Comparison of ENCODE assay signal across 8 mouse cellular contexts in the genomic region with DNA sequence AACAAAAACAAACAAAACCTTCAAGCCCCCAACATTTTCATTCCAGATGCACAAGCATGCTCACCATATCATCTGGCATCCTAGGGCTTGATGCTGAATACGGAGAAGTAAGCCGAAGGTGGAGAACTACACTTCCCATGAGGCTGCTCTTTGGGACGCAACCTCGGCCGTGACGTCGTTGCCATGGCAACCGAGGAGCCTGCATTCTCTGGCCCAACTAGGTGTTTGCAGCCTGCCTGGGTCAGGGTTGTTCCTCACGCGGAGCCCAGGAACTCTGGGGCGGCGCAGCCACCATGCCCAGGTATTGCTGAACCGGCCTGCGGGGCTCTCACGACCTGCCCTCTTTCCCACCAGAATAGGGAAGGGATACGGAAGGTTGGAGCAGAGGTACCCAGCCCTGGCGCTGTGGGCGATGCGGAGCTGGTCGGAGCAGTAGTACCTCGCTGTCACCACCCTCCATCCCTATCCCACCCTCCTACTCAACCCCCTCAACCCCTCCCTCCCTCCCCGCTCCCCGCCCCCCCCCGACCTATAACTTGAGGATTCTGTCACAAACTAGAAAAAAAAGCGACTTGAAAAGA. TPM values are rescaled to one million over a fixed set of nuclear protein-coding genes. Genes with fewer than 3 reads are reported as not detected.
DNase-seq lines count a peak whose midpoint lies in the region; ATAC-seq and TF ChIP-seq lines count a peak whose summit lies in the region.

A gene (plus strand): TSS at position 221 of the 581 bp plus-strand sequence.

- peak within 1 kb of the TSS; percentile 68 for H3K9ac ChIP-seq in heart, embryonic 12.5 days
- H3K9ac ChIP-seq in kidney, embryonic 16.5 days (replicated peaks; ENCODE audit: low read length), result peak within 1 kb of the TSS; percentile 75

- H3K27ac ChIP-seq in brown adipose tissue, adult 24 weeks (replicated peaks; ENCODE audit: low read depth, low read length), result no peak within 1 kb of the TSS
- H3K27ac ChIP-seq in heart, embryonic 12.5 days (ENCODE audit: poor library complexity, severe bottlenecking), result no peak within 1 kb of the TSS
- peak within 1 kb of the TSS; percentile 80 for H3K27ac ChIP-seq in kidney, embryonic 16.5 days (ENCODE audit: low read length)

- H3K4me1 ChIP-seq in brown adipose tissue, adult 24 weeks (ENCODE audit: control insufficient read depth, insufficient read depth, insufficient read length, low read length), result no peaks in the 10 kb centered on the region
- H3K4me1 ChIP-seq in heart, embryonic 12.5 days (replicated peaks), result peaks cover 4% of the 10 kb centered on the region
- peaks cover 10% of the 10 kb centered on the region for H3K4me1 ChIP-seq in kidney, embryonic 16.5 days (ENCODE audit: insufficient read depth, low read length)

- no peaks in the 10 kb centered on the region for H3K79me3 ChIP-seq in C2C12 (ENCODE audit: low read depth)

- no peaks in the 10 kb centered on the region for H3K79me2 ChIP-seq in C2C12 (ENCODE audit: control insufficient read depth, insufficient read depth)

- peak within 1 kb of the TSS; percentile 25 for H3K4me3 ChIP-seq in C2C12 (ENCODE audit: insufficient read depth, poor library complexity, severe bottlenecking)
- H3K4me3 ChIP-seq in brown adipose tissue, adult 24 weeks (ENCODE audit: insufficient read depth, low read depth, low read length), result peak within 1 kb of the TSS; percentile 63
- H3K4me3 ChIP-seq in heart, embryonic 12.5 days, result peak within 1 kb of the TSS; percentile 64
- H3K4me3 ChIP-seq in kidney, embryonic 16.5 days (ENCODE audit: low read length), result peak within 1 kb of the TSS; percentile 69

- H3K36me3 ChIP-seq in C2C12 (ENCODE audit: control insufficient read depth, insufficient read depth), result peaks cover under 1% of the 10 kb centered on the region
- H3K36me3 ChIP-seq in heart, embryonic 12.5 days, result no peaks in the 10 kb centered on the region
- no peaks in the 10 kb centered on the region for H3K36me3 ChIP-seq in kidney, embryonic 16.5 days (ENCODE audit: insufficient read depth, low read length)

- peak; percentile 84 for DNase-seq in liver
- peak; percentile 40 to 63 for DNase-seq in monocyte, adult 2 months (ENCODE audit: low read depth in 1 of 2, low spot score in 2 of 2)
- DNase-seq in spleen, postnatal 14 days (ENCODE audit: low spot score in 2 of 2), result peak; percentile 40 to 62

- no peaks in the 10 kb centered on the region for H3K9me3 ChIP-seq in heart, embryonic 12.5 days (replicated peaks)
- no peaks in the 10 kb centered on the region; the same call in 1 of the 2 replicates for H3K9me3 ChIP-seq in kidney, embryonic 16.5 days (ENCODE audit: low read length)

- no peaks in the 10 kb centered on the region for H3K27me3 ChIP-seq in C2C12 (ENCODE audit: control insufficient read depth, insufficient read depth, insufficient read length)
- no peaks in the 10 kb centered on the region for H3K27me3 ChIP-seq in heart, embryonic 12.5 days (replicated peaks)
- H3K27me3 ChIP-seq in kidney, embryonic 16.5 days (ENCODE audit: insufficient read depth, low read length), result no peaks in the 10 kb centered on the region

- 0 out of 2 replicates have a peak, but pooled peaks have one; percentile 49 for ATAC-seq in erythroid progenitor cell, adult 5-6 weeks (replicated peaks; ENCODE audit: low FRiP score, poor library complexity, severe bottlenecking)
- ATAC-seq in heart, embryonic 12.5 days (ENCODE audit: insufficient number of reproducible peaks, low FRiP score), result peak; percentile 92
- peak; percentile 97 for ATAC-seq in kidney, embryonic 16.5 days (ENCODE audit: low FRiP score, low TSS enrichment)

- no peak for TF ChIP-seq CTCF in C2C12 (IDR thresholded peaks at IDR 0.05; ENCODE audit: control insufficient read depth, insufficient read depth, insufficient read length)

- under 1% methylated on average over 25 of the region's 25 CpGs for WGBS in heart, embryonic 12.5 days
- WGBS in kidney, embryonic 16.5 days, result 1% methylated on average over 24 of the region's 25 CpGs

- no peak within 1 kb of the TSS for H3ac ChIP-seq in C2C12 (ENCODE audit: control insufficient read depth, insufficient read length, low read depth)

- peak within 1 kb of the TSS; percentile 78 for H3K4me2 ChIP-seq in heart, embryonic 12.5 days
- H3K4me2 ChIP-seq in kidney, embryonic 16.5 days (replicated peaks; ENCODE audit: low read depth, low read length), result peak within 1 kb of the TSS; percentile 77

TF ChIP-seq in C2C12, 6 proteins besides CTCF, POLR2A, EP300 and RAD21:
- TF ChIP-seq USF1 (IDR thresholded peaks at IDR 0.05; ENCODE audit: low read depth) (no peak), FOSL1 (IDR thresholded peaks at IDR 0.05; ENCODE audit: insufficient read depth, low read length, poor library complexity, severe bottlenecking) (no peak), MYOD1 (IDR thresholded peaks at IDR 0.05; ENCODE audit: control insufficient read depth, insufficient read length, low read depth) (no peak), MAX (IDR thresholded peaks at IDR 0.05) (no peak)

RNA-seq across cellular contexts. Expression of the gene that starts here (rescaled TPM):
- 4.0 TPM for polyA plus RNA-seq in C2C12 (2012; fragmentation: generic; extraction: Trizol)
- polyA plus RNA-seq in brown adipose tissue, adult 24 weeks (2012; ENCODE audit: insufficient read depth, insufficient read length, missing spikeins), result 3.1 and 5.4 TPM in 2 replicates
- not detected in 2 replicates for total RNA-seq in erythroid progenitor cell, adult 5-6 weeks (2015; ENCODE audit: low replicate concordance)
- total RNA-seq in erythroid progenitor cell, adult 5-6 weeks (2017; ENCODE audit: low replicate concordance), result not detected in 2 replicates
- 9.6 and 10.1 TPM in 2 replicates for polyA plus RNA-seq in heart, embryonic 12.5 days (2016; fragmentation: Nextera tagmentation; extraction: Ambion mirVana)
- 54.9 and 56.9 TPM in 2 replicates for polyA plus RNA-seq in kidney, embryonic 16.5 days (2015; fragmentation: Nextera tagmentation; extraction: Ambion mirVana)

Comparison
In these comparisons a context has a peak if more than half of its experiments do, and no peak if none do; other contexts are left out.
1. Peak in ATAC-seq in erythroid progenitor cell, adult 5-6 weeks; RNA of the gene not detected or under 1 TPM.